Mouse (Mus musculus): ENCODE results near the gene Ascl5. TPM values are rescaled to one million over a fixed set of nuclear protein-coding genes. Genes with fewer than 3 reads are reported as not detected.

The Ascl5 gene
- not detected in 2 replicates for polyA plus RNA-seq (2012; rRNA removed; ENCODE audit: low replicate concordance)

GRCm38 (mm10) chr1:136050312-136051012, at the start of gene Ascl5:
TSS of gene Ascl5 (plus strand) at chr1:136050804.

DNA sequence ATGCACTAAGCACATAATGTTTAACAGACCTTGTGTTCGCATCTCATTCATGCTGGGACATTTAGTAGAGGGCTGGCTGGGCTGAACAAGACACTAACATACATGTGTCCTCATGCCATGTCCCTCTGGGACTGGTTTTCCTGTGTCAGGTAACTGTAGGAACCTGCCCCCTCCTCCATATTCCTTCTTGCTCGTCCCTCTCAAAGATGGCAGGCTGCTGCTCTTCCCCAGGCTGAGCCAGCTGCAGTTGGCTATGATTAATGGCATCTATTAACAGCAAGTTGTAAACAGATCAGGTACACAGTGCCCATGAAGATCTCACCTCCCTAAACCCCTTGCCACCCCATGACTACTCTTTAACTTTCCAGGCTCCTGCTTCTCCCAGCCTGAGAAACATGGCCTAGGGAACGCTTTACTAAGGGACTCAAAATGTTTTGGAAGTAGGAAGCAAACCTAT, 44.3 kb upstream of the Ascl5 start, which contains the start of gene Igfn1:
Gene Igfn1, minus strand, starts transcription at position 51 of the 457 bp plus-strand sequence.

DNA sequence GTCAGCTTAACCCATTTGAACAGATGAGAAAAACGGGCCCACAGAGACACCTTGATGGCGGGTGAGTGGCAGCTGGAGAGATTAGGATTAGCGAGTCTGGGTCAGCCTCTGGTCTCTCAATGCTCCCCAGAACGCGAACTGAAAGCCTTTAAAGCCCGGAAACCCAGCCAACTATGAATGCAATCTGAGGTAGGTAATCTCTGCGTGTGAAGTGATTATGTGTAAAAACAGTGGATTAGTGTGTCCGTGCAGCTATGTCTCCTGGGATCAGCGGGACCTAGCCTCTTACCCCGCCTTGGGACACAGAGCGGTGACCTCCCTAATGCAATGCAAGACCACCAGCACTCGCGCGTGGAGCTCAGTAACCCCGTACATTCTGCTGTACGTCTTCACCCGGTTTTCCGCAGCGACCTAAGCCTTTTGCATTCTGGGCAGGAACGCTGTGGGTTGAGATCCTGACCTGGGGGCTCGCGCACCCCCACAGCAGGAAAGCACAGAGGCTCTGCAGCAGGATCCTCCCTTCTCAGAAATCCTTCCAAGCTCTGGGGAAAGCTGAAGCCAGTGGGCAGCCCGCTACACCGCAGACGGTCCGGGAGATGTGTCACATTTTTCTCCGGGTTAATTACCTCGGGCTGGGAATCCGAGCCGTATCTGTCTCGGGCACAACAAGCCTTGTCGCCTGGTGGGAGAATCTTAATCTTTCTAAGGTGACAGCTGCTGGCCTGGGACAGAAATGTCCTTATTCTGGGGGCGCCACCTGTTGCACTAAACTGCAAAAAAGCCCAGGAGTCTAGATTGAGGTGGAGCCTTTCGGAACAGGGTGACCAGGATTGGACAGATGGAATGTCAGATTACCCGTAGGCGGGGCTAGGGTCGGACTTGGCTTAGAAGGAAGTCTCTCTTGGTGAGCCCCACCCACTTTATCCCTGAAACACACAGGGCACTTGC, 43.1 kb upstream of the Ascl5 start, which contains the start of gene Tmem9:
Gene Tmem9, plus strand, starts transcription at position 940 of the 948 bp plus-strand sequence.

GRCm38 (mm10) chr1:136052547-136052946, 1.9 kb downstream of the Ascl5 start, which contains the start of gene Cacna1s:
TSS of gene Cacna1s (plus strand) at chr1:136052750.

Other genes with a start within 250 kb of the Ascl5 start
- 0.29 and 15.2 TPM in 2 replicates for gene Lad1, start 232.2 kb upstream of the Ascl5 start, polyA plus RNA-seq (2012; rRNA removed; ENCODE audit: low replicate concordance)
- 6.1 TPM in 1 of 2 replicates, not detected in the other for gene Tnnt2, start 214.4 kb upstream of the Ascl5 start, polyA plus RNA-seq (2012; rRNA removed; ENCODE audit: low replicate concordance)
- gene Pkp1, start 131.6 kb upstream of the Ascl5 start, polyA plus RNA-seq (2012; rRNA removed; ENCODE audit: low replicate concordance) = 0.13 and 0.73 TPM in 2 replicates
- 0.03 and 0.04 TPM in 2 replicates for gene Igfn1, start 44.5 kb upstream of the Ascl5 start, polyA plus RNA-seq (2012; rRNA removed; ENCODE audit: low replicate concordance)
- 75.2 and 139 TPM in 2 replicates for gene Tmem9, start 42.7 kb upstream of the Ascl5 start, polyA plus RNA-seq (2012; rRNA removed; ENCODE audit: low replicate concordance)
- 0.20 and 0.23 TPM in 2 replicates for gene Cacna1s, start 1.9 kb downstream of the Ascl5 start, polyA plus RNA-seq (2012; rRNA removed; ENCODE audit: low replicate concordance)
- 6.2 and 6.6 TPM in 2 replicates for gene Kif21b, start 80.6 kb downstream of the Ascl5 start, polyA plus RNA-seq (2012; rRNA removed; ENCODE audit: low replicate concordance)
- gene Mroh3, start 162.0 kb downstream of the Ascl5 start, polyA plus RNA-seq (2012; rRNA removed; ENCODE audit: low replicate concordance) = 0.69 TPM in 1 of 2 replicates, not detected in the other
- gene Inava, start 183.5 kb downstream of the Ascl5 start, polyA plus RNA-seq (2012; rRNA removed; ENCODE audit: low replicate concordance) = 0.04 and 7.9 TPM in 2 replicates
- gene Gpr25, start 210.1 kb downstream of the Ascl5 start, polyA plus RNA-seq (2012; rRNA removed; ENCODE audit: low replicate concordance) = 0.53 TPM in 1 of 2 replicates, not detected in the other